Mouse (Mus musculus): Measurements from ENCODE around the gene Fbxo46.
"Not testable (repeated sequence)": the region's sequence is repeated elsewhere in the genome, so short reads cannot be mapped to it uniquely, and the experiment has no call there.

Gene Fbxo46

GRCm38 (mm10) chr7:19119631-19120429 lies at the start of gene Fbxo46:
Gene Fbxo46, plus strand, starts transcription at chr7:19119859.
- in situ Hi-C loops (cut with MboI; ENCODE audit: unreplicated experiment in 2 of 2) = no loop called here

- in situ Hi-C loops (cut with MboI; ENCODE audit: unreplicated experiment in 2 of 2) = not testable (repeated sequence)
Measured at GRCm38 (mm10) chr7:19071024-19071423, 48.6 kb upstream of the Fbxo46 start.

GRCm38 (mm10) chr7:19073504-19073903 lies 46.2 kb upstream of the Fbxo46 start:
- in situ Hi-C loops (cut with MboI; ENCODE audit: unreplicated experiment in 2 of 2) = no loop called here

- in situ Hi-C loops (cut with MboI; ENCODE audit: unreplicated experiment in 2 of 2) = no loop called here
Measured at GRCm38 (mm10) chr7:19074494-19074893, 45.2 kb upstream of the Fbxo46 start.

GRCm38 (mm10) chr7:19075231-19075630 lies 44.4 kb upstream of the Fbxo46 start:
- in situ Hi-C loops (cut with MboI; ENCODE audit: unreplicated experiment in 2 of 2) = no loop called here

- in situ Hi-C loops (cut with MboI; ENCODE audit: unreplicated experiment in 2 of 2) = no loop called here
Measured at GRCm38 (mm10) chr7:19075723-19076585, 43.7 kb upstream of the Fbxo46 start, which contains the start of gene Dmwd. Gene Dmwd, plus strand, starts transcription at chr7:19076227.

GRCm38 (mm10) chr7:19076586-19076991 lies 43.1 kb upstream of the Fbxo46 start:
- in situ Hi-C loops (cut with MboI; ENCODE audit: unreplicated experiment in 2 of 2) = no loop called here

GRCm38 (mm10) chr7:19077761-19078160 lies 41.9 kb upstream of the Fbxo46 start:
- in situ Hi-C loops (cut with MboI; ENCODE audit: unreplicated experiment in 2 of 2) = no loop called here

GRCm38 (mm10) chr7:19078732-19079131 lies 40.9 kb upstream of the Fbxo46 start:
- in situ Hi-C loops (cut with MboI; ENCODE audit: unreplicated experiment in 2 of 2) = no loop called here

- in situ Hi-C loops (cut with MboI; ENCODE audit: unreplicated experiment in 2 of 2) = no loop called here
Measured at GRCm38 (mm10) chr7:19080451-19080950, 39.2 kb upstream of the Fbxo46 start.

- in situ Hi-C loops (cut with MboI; ENCODE audit: unreplicated experiment in 2 of 2) = no loop called here
Measured at GRCm38 (mm10) chr7:19082171-19082570, 37.5 kb upstream of the Fbxo46 start.

GRCm38 (mm10) chr7:19083096-19083495 lies 36.6 kb upstream of the Fbxo46 start:
- in situ Hi-C loops (cut with MboI; ENCODE audit: unreplicated experiment in 2 of 2) = no loop called here

- in situ Hi-C loops (cut with MboI; ENCODE audit: unreplicated experiment in 2 of 2) = no loop called here
Measured at GRCm38 (mm10) chr7:19083701-19084100, 36.0 kb upstream of the Fbxo46 start, which contains the start of gene Dmpk. Gene Dmpk, plus strand, starts transcription at chr7:19083849.

- in situ Hi-C loops (cut with MboI; ENCODE audit: unreplicated experiment in 2 of 2) = no loop called here
Measured at GRCm38 (mm10) chr7:19084277-19084771, 35.3 kb upstream of the Fbxo46 start.

GRCm38 (mm10) chr7:19084921-19085473 lies 34.7 kb upstream of the Fbxo46 start:
- in situ Hi-C loops (cut with MboI; ENCODE audit: unreplicated experiment in 2 of 2) = loop anchor here in 1 of 2 experiments (5.0 kb wide), 1 partner anchor 188 kb away; no protein-coding TSS in a partner anchor

- in situ Hi-C loops (cut with MboI; ENCODE audit: unreplicated experiment in 2 of 2) = loop anchor here in 1 of 2 experiments (5.0 kb wide), 1 partner anchor 188 kb away; no protein-coding TSS in a partner anchor
Measured at GRCm38 (mm10) chr7:19085495-19085894, 34.2 kb upstream of the Fbxo46 start.

- in situ Hi-C loops (cut with MboI; ENCODE audit: unreplicated experiment in 2 of 2) = loop anchor here in 1 of 2 experiments (5.0 kb wide), 1 partner anchor 189 kb away; no protein-coding TSS in a partner anchor
Measured at GRCm38 (mm10) chr7:19086042-19086441, 33.6 kb upstream of the Fbxo46 start.

GRCm38 (mm10) chr7:19086760-19087159 lies 32.9 kb upstream of the Fbxo46 start:
- in situ Hi-C loops (cut with MboI; ENCODE audit: unreplicated experiment in 2 of 2) = loop anchor here in 1 of 2 experiments (5.0 kb wide), 1 partner anchor 189 kb away; no protein-coding TSS in a partner anchor

GRCm38 (mm10) chr7:19088813-19089212 lies 30.8 kb upstream of the Fbxo46 start:
- in situ Hi-C loops (cut with MboI; ENCODE audit: unreplicated experiment in 2 of 2) = loop anchor here in 1 of 2 experiments (5.0 kb wide), 1 partner anchor 192 kb away; no protein-coding TSS in a partner anchor

GRCm38 (mm10) chr7:19091913-19092312 lies 27.7 kb upstream of the Fbxo46 start:
- in situ Hi-C loops (cut with MboI; ENCODE audit: unreplicated experiment in 2 of 2) = loop anchor here (5.0 kb wide), 2 partner anchors 85 to 195 kb away; no protein-coding TSS in a partner anchor

Data from v-Abl transformed pro-B cells (cell line).